Mouse (Mus musculus) embryonic facial prominence, embryonic 11.5 days (tissue): ENCODE measurements at regions not wholly inside any gene's neighbourhood (a gene's known extent, or its start where the extent isn't known, plus 50 kb on each side); places are given as distances from the start of the nearest gene placed in this dataset.
"Not testable (repeated sequence)": the region's sequence is repeated elsewhere in the genome, so short reads cannot be mapped to it uniquely, and the experiment has no call there.

ENCODE experiments used
- ATAC-seq: fragments of 200-750 bp; cut with Nextera tagmentation; replicated peaks from 2 replicates; pipeline ENCODE4 v1.8.0; 2017; ENCODE audit warnings: low read depth; ENCODE audit not compliant: insufficient number of reproducible peaks, low FRiP score, low TSS enrichment
- DNase-seq: peaks from one replicate; pipeline ENCODE4 v3.0.0-alpha.2; 2015; ENCODE audit warnings: low spot score
- H3K27ac ChIP-seq: fragments of 300-500 bp; sonication (generic); replicated peaks from 2 replicates; pipeline ENCODE4 v1.5.1; 2014; ENCODE audit warnings: mild to moderate bottlenecking, low read depth, low read length, control low read depth
- H3K27me3 ChIP-seq: fragments of 300-500 bp; sonication (generic); 2 replicates; pipeline ENCODE4 v1.6.1; 2014; ENCODE audit warnings: mild to moderate bottlenecking, low read length, moderate library complexity, mixed read lengths; ENCODE audit not compliant: control insufficient read depth, insufficient read depth
- H3K36me3 ChIP-seq: fragments of 300-500 bp; sonication (generic); replicated peaks from 2 replicates; pipeline ENCODE4 v1.6.1; 2014; ENCODE audit warnings: low read depth, mild to moderate bottlenecking, low read length, moderate library complexity, mixed read lengths; ENCODE audit not compliant: control insufficient read depth, insufficient read depth
- H3K4me1 ChIP-seq: fragments of 300-500 bp; sonication (generic); 2 replicates; pipeline ENCODE4 v1.6.1; 2014; ENCODE audit warnings: low read length, mixed read lengths; ENCODE audit not compliant: control insufficient read depth, insufficient read depth
- H3K4me2 ChIP-seq: fragments of 300-500 bp; sonication (generic); 2 replicates; pipeline ENCODE4 v1.6.1; 2014; ENCODE audit warnings: low read depth, mild to moderate bottlenecking, control low read depth, low read length, moderate library complexity
- H3K4me3 ChIP-seq: fragments of 300-500 bp; sonication (generic); 2 replicates; pipeline ENCODE4 v1.5.1; 2014; ENCODE audit warnings: low read depth, low read length, control low read depth
- H3K9ac ChIP-seq: fragments of 300-500 bp; sonication (generic); replicated peaks from 2 replicates; pipeline ENCODE4 v1.6.1; 2014; ENCODE audit warnings: mild to moderate bottlenecking, control low read depth, low read length
- H3K9me3 ChIP-seq: fragments of 300-500 bp; sonication (generic); replicated peaks from 2 replicates; pipeline ENCODE4 v1.6.1; 2016; ENCODE audit warnings: mild to moderate bottlenecking, low read length, inconsistent platforms, mixed read lengths; ENCODE audit not compliant: control insufficient read depth
- WGBS: fragments of 180-500 bp; shearing (Covaris S2); extraction: QIAGEN DNeasy Blood & Tissue Kit; methylation state at CpG from one replicate; pipeline ENCODE4 v1.1.7; 2014; 5-methylcytosine and 5-hydroxymethylcytosine counted together

- DNase-seq (no peak), ATAC-seq (no peak)
- Histone ChIP-seq H3K4me2 (no peak overlapping the region), H3K4me1 (no peaks in the 10 kb centered on the region), H3K9ac (no peak overlapping the region), H3K9me3 (no peaks in the 10 kb centered on the region), H3K27me3 (no peaks in the 10 kb centered on the region), H3K4me3 (no peak overlapping the region), H3K27ac (no peak overlapping the region), H3K36me3 (no peaks in the 10 kb centered on the region)
These were observed 137.2 kb upstream of the Speer3 start for GRCm38 (mm10) chr5:13654173-13654572.

- not testable (repeated sequence) for H3K9me3 ChIP-seq, H3K4me1 ChIP-seq, H3K36me3 ChIP-seq, ATAC-seq, DNase-seq, H3K4me2 ChIP-seq, H3K27ac ChIP-seq, H3K27me3 ChIP-seq, H3K4me3 ChIP-seq, H3K9ac ChIP-seq
- 89% methylated on average over 7 of the region's 7 CpGs for WGBS
These were observed 133.1 kb upstream of the Speer3 start for GRCm38 (mm10) chr5:13658301-13658700.

GRCm38 (mm10) chr5:13659514-13659913 lies 131.9 kb upstream of the Speer3 start:
- H3K36me3 ChIP-seq: no peaks in the 10 kb centered on the region
- 90% methylated on average over 1 of the region's 1 CpGs for WGBS
- no peak for ATAC-seq

DNA sequence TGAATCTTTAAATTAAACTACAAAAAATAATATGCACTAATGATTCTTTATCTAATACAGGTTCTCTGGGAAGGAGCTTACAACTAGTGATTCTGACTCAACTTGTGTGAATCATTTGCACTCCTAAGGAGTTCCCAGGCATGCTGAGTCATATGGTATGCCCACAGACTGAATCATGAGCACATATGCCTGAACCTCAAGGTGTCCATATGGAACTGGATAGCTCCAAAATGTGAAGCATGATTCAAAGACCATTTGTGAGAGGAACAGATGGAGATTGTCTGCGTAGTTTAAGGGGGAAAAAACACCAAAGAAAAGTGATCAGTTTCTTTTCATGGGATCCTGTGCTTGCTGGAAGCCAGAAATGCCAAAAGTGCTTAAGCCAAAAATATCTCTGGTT lies 124.0 kb upstream of the Speer3 start:
- Histone ChIP-seq H3K9ac (no peak overlapping the region), H3K4me3 (no peak overlapping the region), H3K9me3 (no peaks in the 10 kb centered on the region), H3K4me2 (no peak overlapping the region), H3K27me3 (no peaks in the 10 kb centered on the region), H3K36me3 (no peaks in the 10 kb centered on the region), H3K4me1 (no peaks in the 10 kb centered on the region), H3K27ac (no peak overlapping the region)
- no peak for DNase-seq
- 89% methylated on average over 1 of the region's 1 CpGs for WGBS
- ATAC-seq: no peak

More at GRCm38 (mm10) chr5:13659514-13659913, 131.9 kb upstream of the Speer3 start:
- H3K9me3 ChIP-seq: no peaks in the 10 kb centered on the region
- H3K4me2 ChIP-seq: no peak overlapping the region
- H3K9ac ChIP-seq: no peak overlapping the region
- no peaks in the 10 kb centered on the region for H3K4me1 ChIP-seq
- H3K4me3 ChIP-seq: no peak overlapping the region
- DNase-seq: no peak
- no peaks in the 10 kb centered on the region for H3K27me3 ChIP-seq
- H3K27ac ChIP-seq: no peak overlapping the region

DNA sequence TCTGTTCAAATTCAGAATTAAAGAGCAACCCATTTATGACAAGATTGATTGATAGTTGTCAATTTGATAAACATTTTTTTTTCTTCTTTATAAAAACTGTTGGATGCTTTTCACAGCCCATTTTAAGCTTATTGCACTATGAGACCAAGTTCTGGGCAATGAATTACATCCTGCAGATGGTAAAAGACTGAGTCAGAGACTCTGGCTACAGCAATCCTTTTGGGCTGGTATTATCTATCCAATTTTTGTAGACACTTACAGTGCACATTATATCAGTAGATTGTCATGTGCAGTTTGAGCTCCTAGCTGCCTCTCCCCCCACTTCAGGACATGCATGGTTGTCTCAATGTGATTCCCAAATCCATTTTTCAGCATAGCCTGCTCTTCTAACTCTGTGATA lies 122.6 kb upstream of the Speer3 start:
- Histone ChIP-seq H3K36me3 (no peaks in the 10 kb centered on the region), H3K4me2 (no peak overlapping the region), H3K4me3 (no peak overlapping the region), H3K9me3 (no peaks in the 10 kb centered on the region), H3K27me3 (no peaks in the 10 kb centered on the region), H3K27ac (no peak overlapping the region), H3K9ac (no peak overlapping the region), H3K4me1 (no peaks in the 10 kb centered on the region)
- DNase-seq (no peak), ATAC-seq (no peak)

DNA sequence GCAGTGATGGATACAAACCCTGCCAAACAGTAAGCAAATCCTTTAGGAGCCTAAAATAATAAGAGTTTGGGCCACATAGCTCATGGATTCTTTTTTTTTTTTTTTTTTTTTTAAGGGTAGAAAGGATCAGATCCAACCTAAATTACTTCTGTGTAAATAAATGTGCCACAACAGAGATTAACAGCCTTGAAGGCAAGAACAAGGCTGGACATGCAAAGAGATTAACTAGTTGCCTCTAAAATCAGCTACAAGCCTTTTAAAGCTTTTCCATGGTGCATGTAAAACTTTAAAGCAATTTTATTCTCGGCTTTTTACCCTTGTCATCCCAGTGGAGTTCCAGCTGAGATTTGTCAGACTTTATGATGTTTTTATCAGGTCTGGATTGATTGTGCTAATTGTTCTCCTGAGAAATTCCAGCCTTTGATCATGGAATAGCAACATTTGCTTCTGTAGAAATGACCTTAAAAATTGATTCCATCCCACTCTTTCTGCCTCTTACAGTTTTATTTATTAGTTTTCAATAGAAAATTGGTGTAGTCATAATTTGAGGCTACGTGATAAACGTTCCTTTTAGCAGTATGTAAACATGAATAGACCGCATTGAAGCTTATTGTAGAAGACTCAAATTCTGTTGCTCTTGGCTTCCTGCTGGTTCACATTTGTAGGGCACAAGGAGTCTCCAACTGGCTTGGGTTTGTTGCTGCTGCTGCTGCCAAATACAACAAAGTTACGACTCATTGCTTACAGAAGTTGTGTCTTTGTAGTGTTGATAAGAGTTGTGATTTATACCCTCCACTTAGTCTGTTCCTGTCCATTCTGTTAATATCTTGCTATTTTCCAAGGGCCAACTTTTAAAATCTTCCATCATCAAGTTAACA lies 100.3 kb upstream of the Speer3 start:
- no peak overlapping the region for H3K9ac ChIP-seq
- no peak for ATAC-seq
- no peak overlapping the region for H3K4me2 ChIP-seq
- 55% methylated on average over 5 of the region's 5 CpGs for WGBS
- no peaks in the 10 kb centered on the region for H3K9me3 ChIP-seq
- no peak overlapping the region for H3K4me3 ChIP-seq
- H3K36me3 ChIP-seq: no peaks in the 10 kb centered on the region
- H3K4me1 ChIP-seq: no peaks in the 10 kb centered on the region
- no peaks in the 10 kb centered on the region for H3K27me3 ChIP-seq
- no peak overlapping the region for H3K27ac ChIP-seq
- DNase-seq: peak; percentile 3

DNA sequence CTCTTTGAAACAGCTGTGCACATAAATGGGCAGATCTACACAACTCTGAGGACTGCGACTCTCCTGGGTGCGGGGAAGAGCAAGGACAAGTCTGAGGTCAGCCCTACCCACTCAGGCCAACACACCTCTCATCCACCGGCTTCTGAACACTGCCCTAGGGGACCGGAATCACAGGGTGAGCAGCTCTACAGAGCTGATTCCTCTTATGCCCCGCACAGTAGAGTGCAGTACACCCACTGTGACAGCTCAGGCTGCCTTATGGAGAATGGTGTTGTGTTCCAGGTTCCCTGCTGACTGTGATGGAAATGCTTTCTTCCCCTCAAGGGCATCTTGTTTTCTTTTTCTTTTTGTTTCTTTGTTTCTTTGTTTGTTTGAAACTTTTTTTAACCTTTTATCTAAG lies 96.6 kb upstream of the Speer3 start:
- no peaks in the 10 kb centered on the region for H3K36me3 ChIP-seq
- no peak overlapping the region for H3K4me2 ChIP-seq
- no peaks in the 10 kb centered on the region for H3K4me1 ChIP-seq
- DNase-seq (no peak), ATAC-seq (no peak)
- no peak overlapping the region for H3K9ac ChIP-seq
- WGBS: 30% methylated on average over 5 of the region's 5 CpGs
- no peaks in the 10 kb centered on the region for H3K27me3 ChIP-seq
- H3K9me3 ChIP-seq: no peaks in the 10 kb centered on the region
- no peak overlapping the region for H3K27ac ChIP-seq
- no peak overlapping the region for H3K4me3 ChIP-seq
